Mouse (Mus musculus) MEL (cell line): ENCODE results near the gene Fam161a. TPM values are rescaled to one million over a fixed set of nuclear protein-coding genes. Genes with fewer than 3 reads are reported as not detected.

ENCODE experiments used
- DNase-seq: peaks from one replicate; pipeline ENCODE4 v3.0.0; 2011; ENCODE audit warnings: low read depth, low spot score
- H3K27ac ChIP-seq: 2 replicates; pipeline ENCODE4 v1.5.1; 2012; ENCODE audit warnings: low read depth, mild to moderate bottlenecking, control low read depth, low read length, moderate library complexity; ENCODE audit not compliant: control insufficient read depth
- H3K27me3 ChIP-seq, 2 experiments: fragments of 150-350 bp in 1 of 2; sonication (generic) in 1 of 2; 2 replicates each; pipeline ENCODE4 v1.6.1; 2012; ENCODE audit warnings: low read length in 2 of 2, mild to moderate bottlenecking in 2 of 2, improper control_type of control experiment in 1 of 2, moderate library complexity in 1 of 2; ENCODE audit not compliant: insufficient read depth in 2 of 2, control insufficient read depth in 1 of 2
- H3K36me3 ChIP-seq, 2 experiments: 2 replicates each; pipeline ENCODE4 v1.6.1; 2012 to 2014; ENCODE audit warnings: low read length in 2 of 2, improper control_type of control experiment in 1 of 2, inconsistent platforms in 1 of 2, mild to moderate bottlenecking in 1 of 2; ENCODE audit not compliant: insufficient read depth in 2 of 2, control insufficient read depth in 1 of 2
- H3K4me1 ChIP-seq, 2 experiments: fragments of 150-350 bp in 1 of 2; sonication (generic) in 1 of 2; 2 replicates each; pipeline ENCODE4 v1.6.1; 2012; ENCODE audit warnings: low read length in 2 of 2, improper control_type of control experiment in 1 of 2, mild to moderate bottlenecking in 1 of 2; ENCODE audit not compliant: insufficient read depth in 2 of 2, control insufficient read depth in 1 of 2
- H3K4me3 ChIP-seq, 2 experiments: fragments of 150-350 bp in 1 of 2; sonication (generic) in 1 of 2; 2 replicates each; pipeline ENCODE4 v1.5.1; 2012; ENCODE audit warnings: low read depth in 2 of 2, low read length in 2 of 2, mild to moderate bottlenecking in 2 of 2, moderate library complexity in 2 of 2, control low read depth in 1 of 2, improper control_type of control experiment in 1 of 2; ENCODE audit not compliant: control insufficient read depth in 1 of 2, insufficient read depth in 1 of 2
- H3K79me2 ChIP-seq: 2 replicates; pipeline ENCODE4 v1.6.1; 2012; ENCODE audit warnings: mild to moderate bottlenecking, low read length, moderate library complexity; ENCODE audit not compliant: control insufficient read depth, poor library complexity, insufficient read depth
- H3K9ac ChIP-seq: 2 replicates; pipeline ENCODE4 v1.6.1; 2012; ENCODE audit warnings: low read depth, mild to moderate bottlenecking, control low read depth, low read length, moderate library complexity; ENCODE audit not compliant: control insufficient read depth, poor library complexity, severe bottlenecking
- H3K9me3 ChIP-seq: fragments of 150-350 bp; sonication (generic); replicated peaks from 2 replicates; pipeline ENCODE4 v1.6.1; 2012; ENCODE audit warnings: mild to moderate bottlenecking, low read length, improper control_type of control experiment, moderate library complexity; ENCODE audit not compliant: insufficient read depth
- BHLHE40 ChIP-seq: IDR thresholded peaks from 2 replicates; pipeline ENCODE4 v1.6.1; 2012; ENCODE audit warnings: low read depth, mild to moderate bottlenecking, inconsistent platforms, low read length, improper control_type of control experiment, borderline replicate concordance
- CHD2 ChIP-seq: IDR thresholded peaks from 2 replicates; pipeline ENCODE4 v1.6.1; 2011; ENCODE audit warnings: low read length, improper control_type of control experiment
- E2F4 ChIP-seq: IDR thresholded peaks from 2 replicates; pipeline ENCODE4 v1.6.1; 2011; ENCODE audit warnings: low read depth, low read length, improper control_type of control experiment, borderline replicate concordance
- ELF1 ChIP-seq: IDR thresholded peaks from 2 replicates; pipeline ENCODE4 v1.6.1; 2014; ENCODE audit warnings: low read depth, mild to moderate bottlenecking, inconsistent platforms, low read length, improper control_type of control experiment, moderate library complexity
- ETS1 ChIP-seq: IDR thresholded peaks from 2 replicates; pipeline ENCODE4 v1.6.1; 2012; ENCODE audit warnings: low read depth, mild to moderate bottlenecking, inconsistent platforms, low read length, improper control_type of control experiment, moderate library complexity
- GABPA ChIP-seq: IDR thresholded peaks from 2 replicates; pipeline ENCODE4 v1.6.1; 2012; ENCODE audit warnings: low read depth, mild to moderate bottlenecking, inconsistent platforms, low read length, improper control_type of control experiment, moderate library complexity
- GATA1 ChIP-seq: IDR thresholded peaks from 2 replicates; pipeline ENCODE4 v1.6.1; 2011; ENCODE audit warnings: low read depth, low read length, improper control_type of control experiment
- JUND ChIP-seq: IDR thresholded peaks from 2 replicates; pipeline ENCODE4 v1.6.1; 2011; ENCODE audit warnings: low read depth, mild to moderate bottlenecking, improper control_type of control experiment, low read length
- KAT2A ChIP-seq: conservative IDR thresholded peaks from 2 replicates; pipeline ENCODE4 v1.6.1; 2012; ENCODE audit warnings: low read depth, low read length, improper control_type of control experiment, inconsistent platforms
- MAFK ChIP-seq: IDR thresholded peaks from 2 replicates; pipeline ENCODE4 v1.6.1; 2011; ENCODE audit warnings: low read depth, mild to moderate bottlenecking, low read length, improper control_type of control experiment, borderline replicate concordance
- MYB ChIP-seq: IDR thresholded peaks from 2 replicates; pipeline ENCODE4 v1.6.1; 2011; ENCODE audit warnings: mild to moderate bottlenecking, low read depth, low read length, improper control_type of control experiment
- NELFE ChIP-seq: IDR thresholded peaks from 2 replicates; pipeline ENCODE4 v1.6.1; 2011; ENCODE audit warnings: low read depth, low read length, improper control_type of control experiment
- NRF1 ChIP-seq: IDR thresholded peaks from 2 replicates; pipeline ENCODE4 v1.6.1; 2014; ENCODE audit warnings: low read depth, mild to moderate bottlenecking, inconsistent platforms, low read length, improper control_type of control experiment, moderate library complexity; ENCODE audit not compliant: poor library complexity, insufficient read depth, severe bottlenecking
- POLR2A ChIP-seq, 2 experiments: IDR thresholded peaks; 2 replicates each; pipeline ENCODE4 v1.6.1; 2011 to 2012; ENCODE audit warnings: low read length in 2 of 2, mild to moderate bottlenecking in 2 of 2, control low read depth in 1 of 2, improper control_type of control experiment in 1 of 2, low read depth in 1 of 2, moderate library complexity in 1 of 2; ENCODE audit not compliant: control insufficient read depth in 1 of 2, insufficient read depth in 1 of 2, poor library complexity in 1 of 2
- RCOR1 ChIP-seq: IDR thresholded peaks from 2 replicates; pipeline ENCODE4 v1.6.1; 2012; ENCODE audit warnings: low read depth, mild to moderate bottlenecking, inconsistent platforms, low read length, improper control_type of control experiment
- SIN3A ChIP-seq: IDR thresholded peaks from 2 replicates; pipeline ENCODE4 v1.6.1; 2012; ENCODE audit warnings: low read length, improper control_type of control experiment, inconsistent platforms
- TAL1 ChIP-seq: IDR thresholded peaks from 2 replicates; pipeline ENCODE4 v1.6.1; 2012; ENCODE audit warnings: mild to moderate bottlenecking, inconsistent platforms, low read length, moderate library complexity, mixed read lengths
- TBP ChIP-seq: IDR thresholded peaks from 2 replicates; pipeline ENCODE4 v1.8.0; 2011; ENCODE audit warnings: low read depth, low read length, improper control_type of control experiment
- ZNF384 ChIP-seq: IDR thresholded peaks from 2 replicates; pipeline ENCODE4 v1.6.1; 2012; ENCODE audit warnings: low read depth, mild to moderate bottlenecking, inconsistent platforms, low read length, improper control_type of control experiment
- polyA plus RNA-seq, 2 experiments: library from polyadenylated mRNA; stranded (reverse) in 1 of 2; unstranded in 1 of 2; fragments of >175 nt in 1 of 2; fragments of >200 nt in 1 of 2; gene quantifications; 2 replicates each; pipeline versions ENCODE4 v1.2.1 to v1.2.4; 2012; ENCODE audit warnings: low replicate concordance in 2 of 2, low read depth in 1 of 2; ENCODE audit not compliant: insufficient read length in 2 of 2, insufficient read depth in 1 of 2, missing spikeins in 1 of 2
- total RNA-seq: library from RNA; depleted of rRNA; stranded (reverse); fragments of 300-350 nt; gene quantifications from 2 replicates; pipeline ENCODE4 v1.2.3, GENCODE M21; 2012

Fam161a gene
- total and polyA plus RNA-seq, 3 experiments: 0.27 to 1.0 TPM; not detected in 1

GRCm38 (mm10) chr11:23020841-23021240 lies 13.5 kb downstream of the Fam161a start:
- Histone ChIP-seq H3K27ac (no peak overlapping the region), H3K9me3 (no peaks in the 10 kb centered on the region), H3K4me1 (peaks cover 0 to 3% of the 10 kb centered on the region in 2 experiments; a peak in 1 of 4 replicates), H3K9ac (no peak overlapping the region), H3K27me3 (no peaks in the 10 kb centered on the region), H3K4me3 (no peak overlapping the region), H3K79me2 (no peaks in the 10 kb centered on the region), H3K36me3 (no peaks in the 10 kb centered on the region)
- no peak for DNase-seq
- no peak for TF ChIP-seq SIN3A
- no peak for TF ChIP-seq NRF1
- TF ChIP-seq JUND: no peak
- TF ChIP-seq MYB: no peak
- TF ChIP-seq GABPA: no peak
- TF ChIP-seq RCOR1: no peak
- no peak for TF ChIP-seq ELF1
- no peak for TF ChIP-seq MAFK
- TF ChIP-seq TBP: no peak
- TF ChIP-seq GATA1: no peak

GRCm38 (mm10) chr11:23023155-23023554 lies 15.8 kb downstream of the Fam161a start:
- DNase-seq: no peak

GRCm38 (mm10) chr11:23024169-23024568 lies 16.8 kb downstream of the Fam161a start:
- Histone ChIP-seq H3K27ac (no peak overlapping the region), H3K9ac (no peak overlapping the region), H3K9me3 (no peaks in the 10 kb centered on the region), H3K36me3 (peaks cover 0 to 6% of the 10 kb centered on the region in 2 experiments; a peak in 2 of 4 replicates), H3K79me2 (no peaks in the 10 kb centered on the region), H3K4me3 (no peak overlapping the region), H3K4me1 (peaks cover 4 to 6% of the 10 kb centered on the region in 2 experiments; a peak in 3 of 4 replicates), H3K27me3 (no peaks in the 10 kb centered on the region)
- no peak for TF ChIP-seq GABPA
- TF ChIP-seq E2F4: no peak
- TF ChIP-seq ZNF384: no peak
- no peak for TF ChIP-seq TAL1
- DNase-seq: peak; percentile 57

More at GRCm38 (mm10) chr11:23023155-23023554, 15.8 kb downstream of the Fam161a start:
- no peaks in the 10 kb centered on the region for H3K27me3 ChIP-seq
- no peak overlapping the region for H3K9ac ChIP-seq
- TF ChIP-seq KAT2A (no peak), ETS1 (no peak), ELF1 (peak; percentile 41; the same call in 1 of the 2 replicates), BHLHE40 (no peak), POLR2A (IDR thresholded peaks at IDR 0.05; ENCODE audit: control insufficient read depth in 1 of 2, insufficient read depth in 1 of 2, low read depth in 1 of 2, low read length in 2 of 2, poor library complexity in 1 of 2) (no peak), CHD2 (no peak), SIN3A (no peak), MYB (no peak), NELFE (no peak)
- H3K4me3 ChIP-seq: no peak overlapping the region
- H3K9me3 ChIP-seq: no peaks in the 10 kb centered on the region
- no peaks in the 10 kb centered on the region for H3K79me2 ChIP-seq
- H3K4me1 ChIP-seq: no peaks in the 10 kb centered on the region
- H3K36me3 ChIP-seq: no peaks in the 10 kb centered on the region
- H3K27ac ChIP-seq: no peak overlapping the region
